Mouse (Mus musculus) kidney, postnatal 14 days (tissue): Measurements from ENCODE around the gene Gm49325.

ENCODE experiments used
- DNase-seq: peaks from one replicate; pipeline ENCODE4 v3.0.0; 2022; ENCODE audit warnings: mixed read lengths

The Gm49325 gene

GRCm38 (mm10) chr10:77605908-77606826 is at the start of gene Gm49325, which contains the start of gene Sumo3:
TSS of gene Gm49325 (plus strand) at chr10:77606197.
TSS of gene Sumo3 (plus strand) at chr10:77606097.
- DNase-seq, result peak; percentile 98

DNA sequence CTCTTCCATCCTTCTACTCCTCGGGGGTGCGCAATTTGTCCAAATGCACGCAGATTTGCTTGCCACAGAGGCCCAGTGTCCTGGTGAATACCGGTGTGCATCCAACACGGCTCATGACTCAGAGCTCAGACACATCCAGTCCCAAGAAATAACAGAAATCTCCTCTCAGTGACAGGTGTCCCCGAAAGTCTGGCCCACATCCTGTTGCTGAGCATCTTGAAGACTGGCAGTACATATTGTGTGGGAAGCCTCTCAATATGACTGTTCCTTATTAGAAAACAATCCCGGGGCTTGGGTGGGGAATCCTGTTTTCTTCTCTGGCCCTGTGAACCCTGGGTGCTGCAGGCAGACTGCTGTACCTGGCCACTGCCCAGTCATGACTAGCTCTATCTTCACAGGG is 49.4 kb upstream of the Gm49325 start:
- DNase-seq, result no peak

GRCm38 (mm10) chr10:77557641-77558040 is 48.4 kb upstream of the Gm49325 start:
- DNase-seq, result no peak

DNA sequence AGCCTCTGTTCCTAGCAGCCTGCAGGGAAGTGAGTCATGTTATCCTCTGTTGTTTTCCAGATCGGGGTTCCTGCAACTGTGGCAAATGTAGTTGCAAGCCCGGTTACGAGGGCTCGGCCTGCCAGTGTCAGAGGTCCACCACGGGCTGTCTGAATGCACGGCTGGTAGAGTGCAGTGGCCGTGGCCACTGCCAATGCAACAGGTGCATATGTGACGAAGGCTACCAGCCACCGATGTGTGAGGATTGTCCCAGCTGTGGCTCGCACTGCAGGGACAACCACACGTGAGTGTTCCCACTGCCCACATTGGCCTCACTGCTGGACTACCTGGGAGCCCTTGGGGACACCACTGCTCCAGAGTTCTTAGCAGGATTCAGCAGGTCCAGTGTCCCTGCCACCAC is 45.9 kb upstream of the Gm49325 start:
- no peak for DNase-seq

DNA sequence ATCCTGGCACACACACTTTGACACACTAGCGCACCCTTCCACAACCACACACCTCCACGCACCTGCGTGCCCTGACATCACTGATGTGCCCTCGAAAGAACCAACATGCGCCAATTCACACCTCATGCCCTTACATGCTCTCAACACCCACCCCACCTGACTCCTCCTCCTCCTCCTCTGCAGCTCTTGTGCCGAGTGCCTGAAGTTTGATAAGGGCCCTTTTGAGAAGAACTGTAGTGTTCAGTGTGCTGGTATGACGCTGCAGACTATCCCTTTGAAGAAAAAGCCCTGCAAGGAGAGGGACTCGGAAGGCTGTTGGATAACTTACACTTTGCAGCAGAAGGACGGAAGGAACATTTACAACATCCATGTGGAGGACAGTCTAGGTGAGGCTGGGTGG is 45.2 kb upstream of the Gm49325 start:
- no peak for DNase-seq

DNA sequence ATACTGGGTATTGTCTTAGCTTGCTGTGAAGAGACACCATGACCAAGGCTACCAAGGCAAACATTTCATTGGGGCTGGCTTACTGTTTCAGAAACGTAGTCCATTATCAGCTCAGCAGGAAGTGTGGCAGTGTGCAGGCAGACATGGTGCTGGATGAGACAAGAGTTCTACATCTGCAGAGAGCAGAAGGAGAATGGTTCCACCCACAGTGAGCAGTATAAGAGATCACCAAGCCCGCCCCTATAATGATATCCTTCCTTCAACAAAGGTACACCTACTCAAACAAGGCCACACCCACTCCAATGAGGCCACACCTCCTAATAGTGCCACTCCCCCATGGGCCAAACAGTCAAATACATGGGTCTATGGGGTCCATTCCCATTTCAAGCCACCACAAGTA is 44.5 kb upstream of the Gm49325 start:
- no peak for DNase-seq

GRCm38 (mm10) chr10:77565005-77565404 is 41.0 kb upstream of the Gm49325 start:
- DNase-seq, result no peak

GRCm38 (mm10) chr10:77566651-77567050 is 39.3 kb upstream of the Gm49325 start:
- peak; percentile 85 for DNase-seq

- DNase-seq, result no peak
Observed at GRCm38 (mm10) chr10:77569481-77569880, 36.5 kb upstream of the Gm49325 start.

- peak; percentile 65 for DNase-seq
Observed at GRCm38 (mm10) chr10:77569973-77570658, 35.9 kb upstream of the Gm49325 start.

GRCm38 (mm10) chr10:77572225-77572624 is 33.8 kb upstream of the Gm49325 start:
- DNase-seq, result no peak

- DNase-seq, result no peak
Observed at GRCm38 (mm10) chr10:77573162-77573561, 32.8 kb upstream of the Gm49325 start.

DNA sequence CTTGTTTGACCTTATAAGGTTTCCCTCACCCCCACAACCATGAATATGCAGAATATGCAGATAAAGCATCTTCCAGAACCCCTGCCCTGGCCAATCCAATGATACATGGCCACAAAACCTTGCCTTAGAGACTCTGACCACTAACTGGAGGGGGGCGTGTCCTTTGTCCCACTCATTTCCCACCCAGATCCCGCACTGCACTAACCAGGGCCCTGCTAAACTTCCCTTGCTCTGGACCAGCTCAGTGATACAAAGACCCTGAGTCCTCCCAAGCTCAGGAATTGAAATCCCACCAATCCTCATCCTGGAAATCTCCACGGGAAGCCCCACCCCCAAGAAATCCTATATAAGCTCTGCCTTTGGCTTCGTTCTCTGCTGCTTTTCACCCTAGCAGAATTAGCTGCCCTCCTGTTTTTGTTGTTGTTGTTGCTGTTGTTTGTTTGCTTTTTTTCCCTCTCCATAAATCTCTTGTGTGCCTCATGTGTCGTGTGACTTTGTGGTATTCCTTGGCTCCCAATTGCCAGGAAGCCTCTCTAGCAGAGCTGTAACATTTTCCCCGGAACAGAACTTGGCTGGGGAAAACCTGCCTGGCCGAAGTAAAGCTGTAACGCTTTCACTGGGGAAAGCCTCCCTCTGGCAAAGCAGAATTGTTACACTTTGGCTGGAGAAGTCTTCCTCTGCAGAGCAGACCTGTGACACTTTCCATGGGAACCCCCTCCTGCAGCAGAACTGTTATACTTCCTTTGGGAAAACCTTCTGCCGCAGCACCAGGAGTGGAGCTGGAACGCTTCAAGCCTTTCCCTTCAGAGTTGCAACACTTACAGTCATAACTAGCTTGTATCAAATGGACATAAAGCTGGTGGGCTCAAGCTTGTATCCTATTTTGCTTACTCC is 25.7 kb upstream of the Gm49325 start:
- DNase-seq, result no peak

- DNase-seq, result no peak
Observed at GRCm38 (mm10) chr10:77581023-77581407, 25.0 kb upstream of the Gm49325 start.

DNA sequence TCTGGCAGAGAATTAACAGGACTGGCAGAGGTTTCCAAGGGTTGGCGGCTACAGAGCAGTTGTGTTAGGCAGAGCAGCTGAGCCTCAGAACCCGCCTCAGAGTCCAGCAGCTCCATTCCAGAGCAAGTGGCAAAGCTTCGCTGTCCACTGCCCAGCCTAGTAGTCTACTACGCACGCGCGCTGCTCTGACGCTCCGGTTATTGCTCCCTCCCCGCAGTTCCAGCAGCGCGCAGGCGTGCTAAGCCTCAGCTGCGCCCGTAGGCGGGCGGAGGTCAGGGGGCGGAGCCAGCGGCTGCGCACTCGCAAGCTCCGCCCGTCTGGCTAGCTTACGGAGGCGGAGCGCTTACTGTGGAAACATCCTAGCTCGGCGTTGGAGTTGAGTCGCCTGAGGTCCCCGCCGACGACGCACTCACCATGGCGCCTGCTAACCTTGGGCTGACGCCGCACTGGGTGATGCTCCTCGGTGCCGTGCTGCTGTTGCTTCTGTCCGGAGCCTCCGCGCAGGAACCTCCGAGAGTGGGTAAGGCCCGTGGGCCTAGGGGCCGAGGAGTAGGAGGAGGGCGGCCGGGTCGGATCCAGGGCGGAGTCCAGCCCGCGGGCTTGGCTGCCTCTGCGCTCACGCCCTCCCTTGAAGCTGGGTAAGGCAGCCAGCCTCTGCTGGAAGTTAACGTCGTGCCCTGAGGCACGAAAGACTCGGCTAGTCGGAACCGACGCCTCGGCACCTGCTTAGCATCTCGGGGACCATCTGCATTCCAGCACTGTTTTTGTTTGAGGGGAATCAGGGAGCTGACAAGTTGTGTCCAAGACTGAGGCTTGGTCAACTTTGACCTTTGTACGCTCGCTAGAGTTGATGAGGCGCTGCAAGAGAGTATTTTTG is 24.4 kb upstream of the Gm49325 start, which contains the start of gene Pttg1ip:
Pttg1ip (plus strand) TSS at position 313 of the 877 bp plus-strand sequence.
- DNase-seq, result peak; percentile 98

DNA sequence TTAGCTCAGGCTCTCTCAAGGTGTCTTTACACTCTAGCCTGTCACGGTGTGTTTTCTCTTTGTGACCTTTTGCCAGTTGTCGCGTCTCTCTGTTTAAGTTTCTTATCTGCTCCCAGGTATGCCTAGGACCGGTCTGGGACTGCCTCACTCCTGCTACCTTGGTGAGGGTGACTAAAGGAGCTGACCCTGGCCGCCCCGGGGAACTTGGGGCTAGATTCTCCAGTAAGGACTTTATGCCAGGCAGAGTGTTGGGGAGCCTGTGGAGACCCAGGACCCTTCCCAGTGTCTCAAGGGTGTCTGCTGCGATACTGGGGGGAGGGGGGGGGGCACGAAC is 23.7 kb upstream of the Gm49325 start:
- no peak for DNase-seq

- DNase-seq, result peak; percentile 61
Observed at GRCm38 (mm10) chr10:77583795-77584422, 22.1 kb upstream of the Gm49325 start.

DNA sequence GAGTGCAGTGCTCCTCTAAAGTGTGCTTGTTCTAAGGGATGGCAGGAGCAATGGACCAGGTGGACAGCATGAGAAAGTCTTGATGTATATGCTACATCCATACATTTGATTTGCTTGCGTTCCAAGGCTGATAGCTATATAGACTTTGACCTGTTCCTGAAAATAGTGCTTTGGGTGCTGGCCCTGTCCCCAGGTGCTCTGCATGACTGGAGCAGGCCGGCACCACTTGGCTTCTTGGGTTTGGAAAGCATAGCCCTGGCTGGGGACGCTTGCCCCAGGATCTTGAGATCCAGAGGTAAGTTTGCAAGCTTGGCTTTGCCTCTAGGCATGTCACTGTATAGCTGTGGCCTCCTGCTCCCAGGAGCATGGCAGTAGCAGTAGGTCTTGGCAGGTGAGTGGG is 19.4 kb upstream of the Gm49325 start:
- DNase-seq, result no peak

DNA sequence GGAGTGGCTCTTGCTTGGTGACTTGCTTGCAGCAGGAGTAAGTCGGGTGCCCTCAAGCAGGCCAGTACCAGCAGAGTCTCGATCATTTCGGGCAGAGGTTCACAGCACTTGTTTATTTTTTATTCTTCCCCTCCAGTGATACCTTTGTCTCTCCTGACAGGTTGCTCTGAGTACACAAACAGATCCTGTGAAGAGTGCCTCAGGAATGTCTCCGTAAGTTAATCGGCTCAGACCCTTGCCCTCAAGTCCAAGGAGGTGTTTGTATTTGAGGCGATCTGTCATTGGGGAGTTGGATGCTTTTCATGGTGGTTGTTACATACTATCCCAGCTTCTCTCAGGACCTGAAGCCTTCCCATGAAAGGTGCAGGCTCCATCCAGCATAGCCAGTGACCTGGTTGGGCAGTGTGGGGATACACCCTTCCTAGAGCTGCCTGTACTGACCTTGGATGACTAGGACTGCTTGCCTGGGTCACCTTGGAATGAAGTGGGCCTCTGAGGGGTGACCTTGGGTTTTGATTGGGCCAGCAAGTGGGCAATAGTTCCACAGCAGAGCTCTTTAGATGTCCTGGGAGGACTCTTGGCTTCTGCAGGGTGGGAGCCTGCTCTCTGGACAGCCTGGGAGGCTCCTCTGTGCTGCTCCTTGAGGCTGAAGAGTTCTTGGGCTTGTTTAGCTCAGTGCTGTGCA is 18.8 kb upstream of the Gm49325 start:
- peak; percentile 51 for DNase-seq

GRCm38 (mm10) chr10:77588036-77588435 is 18.0 kb upstream of the Gm49325 start:
- no peak for DNase-seq

- no peak for DNase-seq
Observed at GRCm38 (mm10) chr10:77589117-77589516, 16.9 kb upstream of the Gm49325 start.
